Mouse (Mus musculus) monocyte, adult 5-6 weeks (primary cell): ENCODE measurements at regions not wholly inside any gene's neighbourhood (a gene's known extent, or its start where the extent isn't known, plus 50 kb on each side); places are given as distances from the start of the nearest gene placed in this dataset.

Experiments used
- ATAC-seq: fragments of 153-309, 156-312 bp; replicated peaks from 2 replicates; pipeline ENCODE4 v1.8.0; 2017; ENCODE audit warnings: mild to moderate bottlenecking; ENCODE audit not compliant: low TSS enrichment, insufficient number of reproducible peaks, severe bottlenecking, poor library complexity, low FRiP score

GRCm38 (mm10) chr6:117617951-117618350 lies 223.0 kb upstream of the Zfp637 start:
- ATAC-seq: no peak

GRCm38 (mm10) chr6:117619606-117620005 lies 221.4 kb upstream of the Zfp637 start:
- no peak for ATAC-seq

- no peak for ATAC-seq
Measured at GRCm38 (mm10) chr6:117622446-117622845, 218.5 kb upstream of the Zfp637 start.

- ATAC-seq: no peak
Measured at GRCm38 (mm10) chr6:117622946-117623345, 218.0 kb upstream of the Zfp637 start.

- ATAC-seq: no peak
Measured at GRCm38 (mm10) chr6:117625716-117626115, 215.3 kb upstream of the Zfp637 start.

- no peak for ATAC-seq
Measured at GRCm38 (mm10) chr6:117627461-117627860, 213.5 kb upstream of the Zfp637 start.

GRCm38 (mm10) chr6:117646628-117647027 lies 194.4 kb upstream of the Zfp637 start:
- ATAC-seq: no peak

- no peak for ATAC-seq
Measured at GRCm38 (mm10) chr6:117650541-117650940, 190.4 kb upstream of the Zfp637 start.

- no peak for ATAC-seq
Measured at GRCm38 (mm10) chr6:117651551-117651950, 189.4 kb upstream of the Zfp637 start.

- ATAC-seq: no peak
Measured at GRCm38 (mm10) chr6:117652012-117652411, 189.0 kb upstream of the Zfp637 start.

GRCm38 (mm10) chr6:117652917-117653316 lies 188.1 kb upstream of the Zfp637 start:
- no peak for ATAC-seq

- ATAC-seq: no peak
Measured at GRCm38 (mm10) chr6:117653886-117654425, 187.0 kb upstream of the Zfp637 start.

- ATAC-seq: no peak
Measured at GRCm38 (mm10) chr6:117655986-117656385, 185.0 kb upstream of the Zfp637 start.

GRCm38 (mm10) chr6:117660576-117660975 lies 180.4 kb upstream of the Zfp637 start:
- ATAC-seq: no peak

GRCm38 (mm10) chr6:117662635-117663034 lies 178.3 kb upstream of the Zfp637 start:
- ATAC-seq: no peak

GRCm38 (mm10) chr6:117670337-117670736 lies 170.6 kb upstream of the Zfp637 start:
- ATAC-seq: no peak

- no peak for ATAC-seq
Measured at GRCm38 (mm10) chr6:117670792-117671525, 170.0 kb upstream of the Zfp637 start.

- ATAC-seq: peak; percentile 61
Measured at GRCm38 (mm10) chr6:117675059-117675800, 165.8 kb upstream of the Zfp637 start.

GRCm38 (mm10) chr6:117676064-117676821 lies 164.7 kb upstream of the Zfp637 start:
- no peak for ATAC-seq
